10 mouse cellular contexts compared by ENCODE assay signal in the genomic region with DNA sequence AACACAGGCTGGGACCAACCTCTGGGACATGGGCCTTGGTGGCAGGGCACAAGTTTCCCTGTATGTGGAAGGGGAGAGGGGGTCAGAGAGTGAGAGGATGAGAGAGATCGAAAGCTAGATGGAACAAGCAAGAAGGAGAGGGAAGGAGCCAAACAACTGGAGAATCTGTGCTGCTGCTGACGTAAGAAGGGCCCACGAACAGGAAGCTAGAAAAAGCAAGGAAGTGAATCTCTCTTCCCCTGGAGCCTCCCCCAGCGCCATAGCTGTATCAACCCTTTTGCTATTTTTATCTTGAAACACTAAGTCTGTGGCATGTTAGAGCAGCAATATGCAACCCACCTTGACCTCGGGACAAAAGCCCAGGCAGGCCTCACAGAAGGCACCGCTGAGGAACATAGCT. TPM values are rescaled to one million over a fixed set of nuclear protein-coding genes. Genes with fewer than 3 reads are reported as not detected.
DNase-seq lines count a peak whose midpoint lies in the region; ATAC-seq lines count a peak whose summit lies in the region.
"Had no signal": no experiment of that assay in that cellular context is flagged by ENCODE, and none has a peak within 500 bp of the region (broad histone marks: within the 10 kb centered on the region; RNA-seq: fewer than 3 reads in every experiment).

No protein-coding gene starts in this region.

- no peak for ATAC-seq in forebrain, embryonic 14.5 days
- no peak for ATAC-seq in liver, embryonic 11.5 days (replicated peaks; ENCODE audit: low FRiP score)
- ATAC-seq in embryonic facial prominence, embryonic 15.5 days (ENCODE audit: insufficient number of reproducible peaks, low FRiP score, low TSS enrichment, low read depth) = no peak
- ATAC-seq in monocyte, adult 5-6 weeks (replicated peaks; ENCODE audit: insufficient number of reproducible peaks, low FRiP score, low TSS enrichment, poor library complexity, severe bottlenecking) = peak; percentile 79

- 81% methylated on average over 6 of the region's 6 CpGs for WGBS in forebrain, embryonic 10.5 days
- 80% methylated on average over 6 of the region's 6 CpGs for WGBS in forebrain, embryonic 14.5 days
- 53% methylated on average over 6 of the region's 6 CpGs for WGBS in liver, embryonic 11.5 days
- 59% methylated on average over 6 of the region's 6 CpGs for WGBS in embryonic facial prominence, embryonic 15.5 days

- no peaks in the 10 kb centered on the region for H3K36me3 ChIP-seq in forebrain, embryonic 10.5 days (replicated peaks)
- no peaks in the 10 kb centered on the region for H3K36me3 ChIP-seq in forebrain, embryonic 14.5 days (ENCODE audit: control insufficient read depth, insufficient read depth, low read length)
- H3K36me3 ChIP-seq in liver, embryonic 11.5 days (ENCODE audit: control insufficient read depth, insufficient read depth, low read length) = no peaks in the 10 kb centered on the region
- no peaks in the 10 kb centered on the region for H3K36me3 ChIP-seq in embryonic facial prominence, embryonic 15.5 days

- no peaks in the 10 kb centered on the region for H3K9me3 ChIP-seq in forebrain, embryonic 10.5 days
- H3K9me3 ChIP-seq in forebrain, embryonic 14.5 days (replicated peaks; ENCODE audit: control insufficient read depth, low read length) = no peaks in the 10 kb centered on the region
- no peaks in the 10 kb centered on the region for H3K9me3 ChIP-seq in liver, embryonic 11.5 days (ENCODE audit: control insufficient read depth, low read length)
- no peaks in the 10 kb centered on the region for H3K9me3 ChIP-seq in embryonic facial prominence, embryonic 15.5 days (replicated peaks)

- intact Hi-C loops in left cerebral cortex, postnatal 4 days (cut with DNase I) = no loop called here

- DNase-seq in forebrain, embryonic 10.5 days (ENCODE audit: extremely low spot score, low spot score) = no peak
- DNase-seq in forebrain, embryonic 14.5 days (ENCODE audit: low spot score) = no peak
- DNase-seq in liver, embryonic 11.5 days (ENCODE audit: low spot score) = no peak
- DNase-seq in liver = no peak
- DNase-seq in frontal cortex, postnatal 25 days (ENCODE audit: low spot score in 2 of 2) = no peak
- DNase-seq in left cerebral cortex, postnatal 4 days = no peak
- DNase-seq: embryo, embryonic 11 days; kidney, postnatal 36 days had no signal

- H3K27me3 ChIP-seq in forebrain, embryonic 10.5 days (ENCODE audit: poor library complexity, severe bottlenecking) = no peaks in the 10 kb centered on the region
- no peaks in the 10 kb centered on the region for H3K27me3 ChIP-seq in forebrain, embryonic 14.5 days (replicated peaks; ENCODE audit: control insufficient read depth, insufficient read depth, low read length)
- no peaks in the 10 kb centered on the region for H3K27me3 ChIP-seq in liver, embryonic 11.5 days (replicated peaks; ENCODE audit: control insufficient read depth, insufficient read depth, low read length)
- no peaks in the 10 kb centered on the region for H3K27me3 ChIP-seq in embryonic facial prominence, embryonic 15.5 days

- no peak overlapping the region for H3K4me3 ChIP-seq in forebrain, embryonic 10.5 days
- no peak overlapping the region for H3K4me3 ChIP-seq in forebrain, embryonic 14.5 days (ENCODE audit: low read depth, low read length)
- H3K4me3 ChIP-seq in liver, embryonic 11.5 days (ENCODE audit: low read depth, low read length) = no peak overlapping the region
- no peak overlapping the region for H3K4me3 ChIP-seq in embryonic facial prominence, embryonic 15.5 days (replicated peaks)

- H3K27ac ChIP-seq in forebrain, embryonic 10.5 days = 0 out of 2 replicates have a peak overlapping the region, but pooled peaks have one; percentile 13
- H3K27ac ChIP-seq in forebrain, embryonic 14.5 days (ENCODE audit: low read depth, low read length) = no peak overlapping the region
- 0 out of 2 replicates have a peak overlapping the region, but pooled peaks have one; percentile 13 for H3K27ac ChIP-seq in liver, embryonic 11.5 days (ENCODE audit: low read depth, low read length)
- peak overlapping the region; percentile 24; the same call in 1 of the 2 replicates for H3K27ac ChIP-seq in embryonic facial prominence, embryonic 15.5 days (replicated peaks)

- H3K9ac ChIP-seq in forebrain, embryonic 14.5 days (ENCODE audit: low read length) = no peak overlapping the region
- H3K9ac ChIP-seq in liver, embryonic 11.5 days (ENCODE audit: low read depth, low read length) = no peak overlapping the region
- no peak overlapping the region for H3K9ac ChIP-seq in embryonic facial prominence, embryonic 15.5 days

- H3K4me1 ChIP-seq in forebrain, embryonic 10.5 days = peaks cover 17% of the 10 kb centered on the region
- no peaks in the 10 kb centered on the region for H3K4me1 ChIP-seq in forebrain, embryonic 14.5 days (ENCODE audit: control insufficient read depth, insufficient read depth, low read length)
- peaks cover 30% of the 10 kb centered on the region for H3K4me1 ChIP-seq in liver, embryonic 11.5 days (replicated peaks; ENCODE audit: control insufficient read depth, insufficient read depth, low read length)
- 0 out of 2 replicates have a peak, but pooled peaks cover 6% of the 10 kb centered on the region for H3K4me1 ChIP-seq in embryonic facial prominence, embryonic 15.5 days

- H3K4me2 ChIP-seq in forebrain, embryonic 14.5 days (ENCODE audit: low read length) = no peak overlapping the region
- H3K4me2 ChIP-seq in liver, embryonic 11.5 days = no peak overlapping the region; the same call in 1 of the 2 replicates
- H3K4me2 ChIP-seq in embryonic facial prominence, embryonic 15.5 days (replicated peaks) = no peak overlapping the region

RNA-seq across cellular contexts. Expression of gene Ifngr2, which starts 8.8 kb away (rescaled TPM):
- 27.2 and 28.0 TPM in 2 replicates for polyA plus RNA-seq in forebrain, embryonic 10.5 days (2016; fragmentation: Nextera tagmentation; extraction: Ambion mirVana)
- 77.3 and 100 TPM in 2 replicates for polyA plus RNA-seq in forebrain, embryonic 14.5 days (2014; fragmentation: Nextera tagmentation; extraction: Ambion mirVana)
- polyA plus RNA-seq in liver, embryonic 11.5 days (2014; fragmentation: Nextera tagmentation; extraction: Ambion mirVana) = 26.2 and 28.7 TPM in 2 replicates
- 58.8 and 63.2 TPM in 2 replicates for polyA plus RNA-seq in embryonic facial prominence, embryonic 15.5 days (2015; fragmentation: Nextera tagmentation; extraction: Ambion mirVana)
- 28.8 to 49.4 TPM (median 38.9 TPM) in 3 replicates for total RNA-seq in monocyte, adult 5-6 weeks (2017)
- 10 to 100 TPM; 88.8 to 89.4 TPM for total RNA-seq in left cerebral cortex, postnatal 4 days (2021)

RNA-seq across cellular contexts. Expression of gene Ifnar1, which starts 53.0 kb away (rescaled TPM):
- polyA plus RNA-seq in forebrain, embryonic 10.5 days (2016; fragmentation: Nextera tagmentation; extraction: Ambion mirVana) = 48.3 and 52.7 TPM in 2 replicates
- polyA plus RNA-seq in forebrain, embryonic 14.5 days (2014; fragmentation: Nextera tagmentation; extraction: Ambion mirVana) = 40.4 and 45.6 TPM in 2 replicates
- 32.6 and 35.5 TPM in 2 replicates for polyA plus RNA-seq in liver, embryonic 11.5 days (2014; fragmentation: Nextera tagmentation; extraction: Ambion mirVana)
- 57.1 and 57.4 TPM in 2 replicates for polyA plus RNA-seq in embryonic facial prominence, embryonic 15.5 days (2015; fragmentation: Nextera tagmentation; extraction: Ambion mirVana)
- 91.0 to 131 TPM (median 108 TPM) in 3 replicates for total RNA-seq in monocyte, adult 5-6 weeks (2017)
- 10 to 100 TPM; 83.8 to 92.7 TPM for total RNA-seq in left cerebral cortex, postnatal 4 days (2021)

RNA-seq across cellular contexts. Expression of gene Tmem50b, which starts 59.5 kb away (rescaled TPM):
- 32.7 and 33.8 TPM in 2 replicates for polyA plus RNA-seq in forebrain, embryonic 10.5 days (2016; fragmentation: Nextera tagmentation; extraction: Ambion mirVana)
- 105 and 111 TPM in 2 replicates for polyA plus RNA-seq in forebrain, embryonic 14.5 days (2014; fragmentation: Nextera tagmentation; extraction: Ambion mirVana)
- polyA plus RNA-seq in liver, embryonic 11.5 days (2014; fragmentation: Nextera tagmentation; extraction: Ambion mirVana) = 13.3 and 14.0 TPM in 2 replicates
- polyA plus RNA-seq in embryonic facial prominence, embryonic 15.5 days (2015; fragmentation: Nextera tagmentation; extraction: Ambion mirVana) = 44.4 and 50.9 TPM in 2 replicates
- total RNA-seq in monocyte, adult 5-6 weeks (2017) = 44.6 to 80.4 TPM (median 63.0 TPM) in 3 replicates
- total RNA-seq in left cerebral cortex, postnatal 4 days (2021) = 10 to 100 TPM; 76.3 to 77.4 TPM
